Mouse (Mus musculus) liver, embryonic 14.5 days (tissue): ENCODE results near the gene Ddx51. TPM values are rescaled to one million over a fixed set of nuclear protein-coding genes. Genes with fewer than 3 reads are reported as not detected.

ENCODE experiments used
- ATAC-seq: fragments of 200-750 bp; cut with Nextera tagmentation; 2 replicates; pipeline ENCODE4 v1.8.0; 2017; ENCODE audit warnings: moderate number of reproducible peaks, mild to moderate bottlenecking, moderate library complexity; ENCODE audit not compliant: insufficient read depth
- DNase-seq, 3 experiments: peaks; one replicate each; pipeline ENCODE4 v3.0.0-alpha.2; 2012 to 2013; ENCODE audit warnings: low read depth in 3 of 3, low spot score in 3 of 3
- H3K27ac ChIP-seq: fragments of 300-500 bp; sonication (generic); 2 replicates; pipeline ENCODE4 v1.5.1; 2014; ENCODE audit warnings: moderate library complexity, mild to moderate bottlenecking, control low read depth, inconsistent platforms
- H3K27me3 ChIP-seq: fragments of 300-500 bp; sonication (generic); 2 replicates; pipeline ENCODE4 v1.6.1; 2014; ENCODE audit warnings: mild to moderate bottlenecking, low read length, moderate library complexity; ENCODE audit not compliant: control insufficient read depth, insufficient read depth
- H3K36me3 ChIP-seq: fragments of 300-500 bp; sonication (generic); replicated peaks from 2 replicates; pipeline ENCODE4 v1.6.1; 2014; ENCODE audit warnings: low read depth; ENCODE audit not compliant: control insufficient read depth, insufficient read depth
- H3K4me1 ChIP-seq, 2 experiments: fragments of 200-500 bp in 1 of 2; fragments of 300-500 bp in 1 of 2; sonication (generic) in 1 of 2; replicated peaks; 2 replicates each; pipeline ENCODE4 v1.6.1; 2012 to 2014; ENCODE audit warnings: antibody characterized with exemption in 1 of 2, inconsistent platforms in 1 of 2, low read length in 1 of 2; ENCODE audit not compliant: control insufficient read depth in 2 of 2, insufficient read depth in 2 of 2
- H3K4me2 ChIP-seq: fragments of 300-500 bp; sonication (generic); 2 replicates; pipeline ENCODE4 v1.6.1; 2014; ENCODE audit warnings: low read depth, mild to moderate bottlenecking, control low read depth, moderate library complexity
- H3K4me3 ChIP-seq, 2 experiments: fragments of 200-500 bp in 1 of 2; fragments of 300-500 bp in 1 of 2; sonication (generic) in 1 of 2; 2 replicates each; pipeline ENCODE4 v1.5.1; 2012 to 2014; ENCODE audit warnings: low read depth in 2 of 2, low read length in 2 of 2, mild to moderate bottlenecking in 2 of 2, control low read depth in 1 of 2, inconsistent platforms in 1 of 2, moderate library complexity in 1 of 2; ENCODE audit not compliant: insufficient read depth in 1 of 2
- H3K9ac ChIP-seq: fragments of 300-500 bp; sonication (generic); replicated peaks from 2 replicates; pipeline ENCODE4 v1.6.1; 2014; ENCODE audit warnings: mild to moderate bottlenecking, control low read depth, moderate library complexity
- H3K9me3 ChIP-seq: fragments of 300-500 bp; sonication (generic); 2 replicates; pipeline ENCODE4 v1.6.1; 2016; ENCODE audit warnings: low read length, mixed read lengths; ENCODE audit not compliant: control insufficient read depth
- CTCF ChIP-seq: IDR thresholded peaks from 2 replicates; pipeline ENCODE4 v1.5.1; 2016; ENCODE audit warnings: antibody characterized with exemption, low read depth, control low read depth
- EP300 ChIP-seq: IDR thresholded peaks from 2 replicates; pipeline ENCODE4 v1.6.1; 2016; ENCODE audit warnings: antibody characterized with exemption, low read depth
- WGBS: fragments of 180-500 bp; shearing (Covaris S2); extraction: QIAGEN DNeasy Blood & Tissue Kit; methylation state at CpG from one replicate; pipeline ENCODE4 v1.1.7; 2014; ENCODE audit not compliant: insufficient replicate concordance; 5-methylcytosine and 5-hydroxymethylcytosine counted together
- polyA plus RNA-seq, 2 experiments: library from polyadenylated mRNA; depleted of rRNA in 1 of 2; stranded (reverse) in 1 of 2; unstranded in 1 of 2; fragments of >200 nt; fragmentation: Nextera tagmentation in 1 of 2; extraction: Ambion mirVana in 1 of 2; gene quantifications; 2 replicates each; pipeline versions ENCODE4 v1.2.1 to v1.2.3; 2012 to 2014

Gene Ddx51
- polyA plus RNA-seq, 2 experiments = 9.1 to 9.2 TPM

- TF ChIP-seq EP300 (no peak), CTCF (no peak)
- Histone ChIP-seq H3K9me3 (no peaks in the 10 kb centered on the region), H3K4me2 (no peak overlapping the region), H3K4me1 (no peaks in the 10 kb centered on the region), H3K4me3 (no peak overlapping the region), H3K36me3 (peaks cover 36% of the 10 kb centered on the region), H3K27ac (no peak overlapping the region), H3K27me3 (no peaks in the 10 kb centered on the region), H3K9ac (no peak overlapping the region)
- ATAC-seq = no peak
- no peak for DNase-seq
Measured at GRCm38 (mm10) chr5:110659682-110660081, 6.4 kb downstream of the Ddx51 start.

- Histone ChIP-seq H3K9me3 (no peaks in the 10 kb centered on the region), H3K4me3 (no peak overlapping the region), H3K36me3 (peaks cover 62% of the 10 kb centered on the region), H3K4me1 (no peaks in the 10 kb centered on the region), H3K27me3 (no peaks in the 10 kb centered on the region), H3K9ac (no peak overlapping the region), H3K4me2 (no peak overlapping the region), H3K27ac (no peak overlapping the region)
- DNase-seq (no peak), ATAC-seq (no peak)
- 84% methylated on average over 2 of the region's 2 CpGs for WGBS
- TF ChIP-seq EP300 (no peak), CTCF (no peak)
Measured at GRCm38 (mm10) chr5:110664041-110664440, 10.8 kb downstream of the Ddx51 start.

- peaks cover 62% of the 10 kb centered on the region for H3K36me3 ChIP-seq
- no peaks in the 10 kb centered on the region for H3K27me3 ChIP-seq
- H3K9me3 ChIP-seq = no peaks in the 10 kb centered on the region
- DNase-seq = no peak
- 78% methylated on average over 2 of the region's 2 CpGs for WGBS
- H3K4me3 ChIP-seq = no peak overlapping the region
- no peak overlapping the region for H3K4me2 ChIP-seq
- H3K9ac ChIP-seq = no peak overlapping the region
- TF ChIP-seq EP300 = no peak
- no peak for TF ChIP-seq CTCF
- H3K27ac ChIP-seq = no peak overlapping the region
- 0 out of 2 replicates have a peak, but pooled peaks have one; percentile 22 for ATAC-seq
- no peaks in the 10 kb centered on the region for H3K4me1 ChIP-seq
Measured at GRCm38 (mm10) chr5:110664750-110665269, 11.6 kb downstream of the Ddx51 start.

GRCm38 (mm10) chr5:110665486-110666121 lies 12.4 kb downstream of the Ddx51 start:
- no peak for TF ChIP-seq EP300
- 0 out of 2 replicates have a peak, but pooled peaks have one; percentile 6 for TF ChIP-seq CTCF
- no peak overlapping the region for H3K27ac ChIP-seq
- WGBS = 76% methylated on average over 6 of the region's 6 CpGs
- no peaks in the 10 kb centered on the region for H3K4me1 ChIP-seq
- no peak overlapping the region for H3K9ac ChIP-seq
- H3K9me3 ChIP-seq = no peaks in the 10 kb centered on the region
- no peak overlapping the region for H3K4me3 ChIP-seq
- peak; percentile 21; the same call in 1 of the 2 replicates for ATAC-seq
- peaks cover 69% of the 10 kb centered on the region for H3K36me3 ChIP-seq
- no peaks in the 10 kb centered on the region for H3K27me3 ChIP-seq
- no peak for DNase-seq
- no peak overlapping the region for H3K4me2 ChIP-seq

- no peak overlapping the region for H3K4me3 ChIP-seq
- H3K4me2 ChIP-seq = no peak overlapping the region
- H3K9ac ChIP-seq = no peak overlapping the region
- H3K27ac ChIP-seq = no peak overlapping the region
- TF ChIP-seq EP300 (no peak), CTCF (no peak)
- DNase-seq (no peak), ATAC-seq (no peak)
- H3K9me3 ChIP-seq = no peaks in the 10 kb centered on the region
- no peaks in the 10 kb centered on the region for H3K27me3 ChIP-seq
- no peaks in the 10 kb centered on the region for H3K4me1 ChIP-seq
- WGBS = 82% methylated on average over 8 of the region's 8 CpGs
- peaks cover 90% of the 10 kb centered on the region for H3K36me3 ChIP-seq
Measured at GRCm38 (mm10) chr5:110682041-110682440, 28.8 kb downstream of the Ddx51 start.
